Mouse (Mus musculus): ENCODE measurements around the gene Kctd2. TPM values are rescaled to one million over a fixed set of nuclear protein-coding genes. Genes with fewer than 3 reads are reported as not detected.
A peak's percentile ranks its signal among the peaks of the same experiment; 100 is the strongest.

Kctd2 gene
- polyA plus RNA-seq, 1 experiment from 2014 or later, result 9.5 TPM

DNA sequence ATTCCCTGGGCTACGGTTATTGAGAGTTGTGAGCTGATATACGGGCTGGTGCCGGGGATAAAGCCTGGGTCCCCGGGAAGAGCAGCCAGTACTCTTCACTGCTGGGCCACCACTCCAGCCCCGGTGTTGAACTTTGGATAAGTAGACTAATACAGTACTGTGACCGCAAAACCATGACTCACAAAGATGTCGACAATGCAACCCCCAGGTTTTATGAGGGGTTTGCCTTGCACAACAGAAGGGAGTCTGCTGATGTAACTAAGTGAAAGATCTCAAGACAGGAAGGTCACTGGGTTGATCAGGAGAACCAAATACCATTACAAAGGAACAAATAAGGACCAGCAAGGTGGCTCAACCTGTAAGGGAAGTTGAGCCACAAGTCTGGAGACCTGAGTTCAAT is 43.2 kb upstream of the Kctd2 start:
- no peak for ATAC-seq (ENCODE audit: insufficient number of reproducible peaks, insufficient read depth, low FRiP score, low read depth)
- no peak overlapping the region for H3K27ac ChIP-seq (ENCODE audit: low read length)
- H3K4me3 ChIP-seq (ENCODE audit: low read depth, low read length), result no peak overlapping the region
- no peak overlapping the region for H3K9ac ChIP-seq (replicated peaks; ENCODE audit: low read depth, low read length)
- no peak overlapping the region for H3K4me2 ChIP-seq (replicated peaks; ENCODE audit: low read depth, low read length)
- no peaks in the 10 kb centered on the region for H3K9me3 ChIP-seq (ENCODE audit: control insufficient read depth, low read depth, low read length)
- peaks cover 17% of the 10 kb centered on the region for H3K4me1 ChIP-seq (ENCODE audit: control insufficient read depth, insufficient read depth, low read length)
- H3K27me3 ChIP-seq (ENCODE audit: control insufficient read depth, insufficient read depth, low read length), result 0 out of 2 replicates have a peak, but pooled peaks cover 3% of the 10 kb centered on the region
- 66% methylated on average over 7 of the region's 7 CpGs for WGBS
- H3K36me3 ChIP-seq (ENCODE audit: control insufficient read depth, insufficient read depth, low read length), result no peaks in the 10 kb centered on the region

DNA sequence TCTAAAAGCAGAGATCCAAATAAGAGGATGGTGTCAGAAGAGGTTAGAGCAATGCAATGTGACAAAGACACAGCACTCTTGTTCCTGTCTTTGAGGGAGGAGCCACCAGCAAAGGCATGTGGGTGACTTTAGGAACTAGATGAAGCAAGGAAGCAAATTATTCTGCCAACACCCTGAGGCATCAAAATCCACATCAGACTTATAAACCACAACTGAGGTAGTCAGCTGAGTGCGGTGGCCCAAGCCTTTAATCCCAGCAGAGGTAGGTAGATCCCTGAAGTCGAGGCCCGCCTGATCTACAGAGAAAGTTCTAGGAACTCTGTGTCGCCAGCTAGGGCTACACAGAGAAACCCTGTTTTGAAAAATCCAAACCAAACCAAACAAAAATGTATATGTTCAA is 42.7 kb upstream of the Kctd2 start:
- H3K9me3 ChIP-seq (ENCODE audit: control insufficient read depth, low read depth, low read length), result no peaks in the 10 kb centered on the region
- no peak overlapping the region for H3K9ac ChIP-seq (replicated peaks; ENCODE audit: low read depth, low read length)
- H3K27me3 ChIP-seq (ENCODE audit: control insufficient read depth, insufficient read depth, low read length), result 0 out of 2 replicates have a peak, but pooled peaks cover 3% of the 10 kb centered on the region
- ATAC-seq (ENCODE audit: insufficient number of reproducible peaks, insufficient read depth, low FRiP score, low read depth), result no peak
- no peaks in the 10 kb centered on the region for H3K36me3 ChIP-seq (ENCODE audit: control insufficient read depth, insufficient read depth, low read length)
- H3K27ac ChIP-seq (ENCODE audit: low read length), result no peak overlapping the region
- H3K4me1 ChIP-seq (ENCODE audit: control insufficient read depth, insufficient read depth, low read length), result peaks cover 17% of the 10 kb centered on the region
- H3K4me3 ChIP-seq (ENCODE audit: low read depth, low read length), result no peak overlapping the region
- 85% methylated on average over 4 of the region's 4 CpGs for WGBS
- no peak overlapping the region for H3K4me2 ChIP-seq (replicated peaks; ENCODE audit: low read depth, low read length)

DNA sequence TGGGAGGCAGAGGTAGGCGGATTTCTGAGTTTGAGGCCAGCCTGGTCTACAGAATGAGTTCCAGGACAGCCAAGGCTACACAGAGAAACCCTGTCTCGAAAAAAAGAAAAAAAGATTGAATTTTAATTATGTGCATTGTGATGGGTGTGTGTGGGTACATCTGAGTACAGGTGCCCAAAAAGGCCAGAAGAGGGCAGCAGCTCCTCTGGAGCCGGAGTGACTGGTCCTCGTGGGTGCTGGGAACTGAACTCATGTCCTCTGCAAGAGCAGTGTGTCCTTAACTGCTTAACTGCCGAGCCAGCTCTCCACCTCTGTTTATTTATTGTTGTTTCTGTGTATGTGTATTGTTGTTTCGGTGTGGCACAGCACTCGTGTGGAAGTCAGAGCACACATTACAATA is 42.1 kb upstream of the Kctd2 start:
- H3K4me3 ChIP-seq (ENCODE audit: low read depth, low read length), result no peak overlapping the region
- H3K27me3 ChIP-seq (ENCODE audit: control insufficient read depth, insufficient read depth, low read length), result 0 out of 2 replicates have a peak, but pooled peaks cover 3% of the 10 kb centered on the region
- peaks cover 23% of the 10 kb centered on the region for H3K4me1 ChIP-seq (ENCODE audit: control insufficient read depth, insufficient read depth, low read length)
- no peak overlapping the region for H3K27ac ChIP-seq (ENCODE audit: low read length)
- ATAC-seq (ENCODE audit: insufficient number of reproducible peaks, insufficient read depth, low FRiP score, low read depth), result no peak
- H3K9me3 ChIP-seq (ENCODE audit: control insufficient read depth, low read depth, low read length), result no peaks in the 10 kb centered on the region
- no peaks in the 10 kb centered on the region for H3K36me3 ChIP-seq (ENCODE audit: control insufficient read depth, insufficient read depth, low read length)
- H3K4me2 ChIP-seq (replicated peaks; ENCODE audit: low read depth, low read length), result no peak overlapping the region
- WGBS, result 85% methylated on average over 7 of the region's 7 CpGs
- H3K9ac ChIP-seq (replicated peaks; ENCODE audit: low read depth, low read length), result no peak overlapping the region

DNA sequence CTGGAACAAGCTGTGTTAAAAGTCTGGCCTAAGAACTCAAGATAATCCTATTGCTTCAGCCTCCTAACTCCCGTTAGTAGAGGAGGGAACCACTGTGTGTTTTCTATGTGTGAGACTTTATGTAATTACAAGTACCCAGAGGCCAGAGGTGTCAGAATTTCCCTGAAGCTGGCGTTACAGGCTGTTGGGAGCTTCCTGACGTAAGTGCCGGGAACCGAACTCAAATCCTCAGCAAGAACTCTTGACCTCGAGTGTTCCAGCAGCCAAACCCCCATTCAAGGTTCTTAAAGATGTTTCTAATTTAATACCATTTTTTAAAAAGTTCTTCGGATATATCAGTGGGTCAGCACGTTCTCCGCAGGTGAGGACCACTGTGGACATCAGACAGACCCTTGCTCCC is 38.7 kb upstream of the Kctd2 start:
- no peak overlapping the region for H3K9ac ChIP-seq (replicated peaks; ENCODE audit: low read depth, low read length)
- peaks cover 35% of the 10 kb centered on the region for H3K4me1 ChIP-seq (ENCODE audit: control insufficient read depth, insufficient read depth, low read length)
- H3K4me2 ChIP-seq (replicated peaks; ENCODE audit: low read depth, low read length), result peak overlapping the region; percentile 91
- peak overlapping the region; percentile 79 for H3K4me3 ChIP-seq (ENCODE audit: low read depth, low read length)
- peak overlapping the region; percentile 41; the same call in 1 of the 2 replicates for H3K27ac ChIP-seq (ENCODE audit: low read length)
- ATAC-seq (ENCODE audit: insufficient number of reproducible peaks, insufficient read depth, low FRiP score, low read depth), result no peak
- no peaks in the 10 kb centered on the region for H3K9me3 ChIP-seq (ENCODE audit: control insufficient read depth, low read depth, low read length)
- no peaks in the 10 kb centered on the region for H3K36me3 ChIP-seq (ENCODE audit: control insufficient read depth, insufficient read depth, low read length)
- 12% methylated on average over 9 of the region's 9 CpGs for WGBS
- no peaks in the 10 kb centered on the region for H3K27me3 ChIP-seq (ENCODE audit: control insufficient read depth, insufficient read depth, low read length)

DNA sequence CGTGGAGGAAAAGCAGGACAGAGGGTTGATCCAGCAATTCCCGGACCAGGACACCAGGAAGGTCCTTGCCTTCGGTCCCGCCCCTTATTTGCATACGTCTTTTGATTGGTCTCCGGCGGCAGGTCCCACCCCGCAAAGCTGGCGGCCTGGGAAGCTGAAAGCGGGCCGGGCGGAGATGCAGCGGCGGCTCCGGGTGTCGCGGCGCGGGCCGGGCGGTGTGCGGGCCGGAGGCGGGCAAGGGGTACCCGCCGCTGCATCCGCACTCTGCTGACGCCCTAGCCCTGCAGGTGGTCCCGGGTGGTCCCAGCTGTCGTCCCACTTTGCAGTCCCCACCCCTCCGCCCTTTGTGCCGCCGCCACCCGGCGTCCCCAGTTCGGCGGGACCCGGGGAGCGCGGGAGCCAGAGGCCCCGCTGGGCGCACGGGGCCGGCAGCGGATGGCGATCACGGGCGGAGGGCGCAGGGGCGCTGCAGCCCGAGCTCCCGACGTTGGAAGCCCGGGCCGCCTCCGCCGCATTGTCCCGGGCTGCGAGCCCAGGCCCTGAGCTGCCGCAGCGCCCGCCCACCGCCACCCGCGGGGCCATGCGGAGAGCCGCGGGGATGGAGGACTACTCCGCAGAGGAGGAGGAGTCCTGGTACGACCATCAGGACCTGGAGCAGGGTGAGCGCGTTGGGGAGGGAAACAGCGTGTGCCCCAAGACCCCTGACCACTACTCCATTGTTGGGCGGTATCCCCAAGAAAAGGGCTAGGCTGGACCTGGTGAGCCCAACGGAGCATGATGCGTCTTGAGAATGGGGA is 38.0 kb upstream of the Kctd2 start, which contains the start of gene Cdr2l:
TSS of gene Cdr2l (plus strand) at position 174 of the 797 bp plus-strand sequence.
- WGBS, result under 1% methylated on average over 71 of the region's 76 CpGs
- Histone ChIP-seq H3K9me3 (ENCODE audit: control insufficient read depth, low read depth, low read length) (no peaks in the 10 kb centered on the region), H3K4me2 (replicated peaks; ENCODE audit: low read depth, low read length) (peak within 1 kb of the TSS; percentile 91), H3K9ac (replicated peaks; ENCODE audit: low read depth, low read length) (peak within 1 kb of the TSS; percentile 71), H3K36me3 (ENCODE audit: control insufficient read depth, insufficient read depth, low read length) (no peaks in the 10 kb centered on the region), H3K4me3 (ENCODE audit: low read depth, low read length) (peak within 1 kb of the TSS; percentile 79), H3K27ac (ENCODE audit: low read length) (peak within 1 kb of the TSS; percentile 80), H3K27me3 (ENCODE audit: control insufficient read depth, insufficient read depth, low read length) (no peaks in the 10 kb centered on the region), H3K4me1 (ENCODE audit: control insufficient read depth, insufficient read depth, low read length) (peaks cover 35% of the 10 kb centered on the region)
- ATAC-seq (ENCODE audit: insufficient number of reproducible peaks, insufficient read depth, low FRiP score, low read depth), result peak; percentile 92

DNA sequence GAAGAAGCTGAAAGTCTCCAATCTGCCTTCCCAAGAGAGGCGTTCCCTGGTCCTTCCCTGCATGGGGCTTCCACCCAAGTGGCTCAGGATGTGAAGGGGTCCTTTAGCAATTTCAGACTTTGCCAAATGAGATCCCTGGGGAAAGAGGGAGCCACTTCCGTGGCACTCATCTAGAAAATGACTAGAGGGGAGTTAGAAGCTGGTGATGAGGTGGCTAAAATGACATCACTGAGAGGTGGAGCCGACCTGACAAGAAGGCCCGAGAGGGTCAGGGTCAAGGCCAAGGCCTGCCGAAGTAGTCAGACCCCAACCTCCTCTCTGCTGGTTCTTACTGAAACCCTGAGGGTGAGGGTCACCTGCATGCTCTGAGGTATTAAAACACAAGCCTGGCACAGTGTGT is 37.0 kb upstream of the Kctd2 start:
- peaks cover 35% of the 10 kb centered on the region for H3K4me1 ChIP-seq (ENCODE audit: control insufficient read depth, insufficient read depth, low read length)
- H3K9ac ChIP-seq (replicated peaks; ENCODE audit: low read depth, low read length), result peak overlapping the region; percentile 71
- no peak overlapping the region for H3K27ac ChIP-seq (ENCODE audit: low read length)
- H3K4me2 ChIP-seq (replicated peaks; ENCODE audit: low read depth, low read length), result peak overlapping the region; percentile 91
- no peaks in the 10 kb centered on the region for H3K36me3 ChIP-seq (ENCODE audit: control insufficient read depth, insufficient read depth, low read length)
- no peak for ATAC-seq (ENCODE audit: insufficient number of reproducible peaks, insufficient read depth, low FRiP score, low read depth)
- no peaks in the 10 kb centered on the region for H3K9me3 ChIP-seq (ENCODE audit: control insufficient read depth, low read depth, low read length)
- H3K4me3 ChIP-seq (ENCODE audit: low read depth, low read length), result peak overlapping the region; percentile 79
- H3K27me3 ChIP-seq (ENCODE audit: control insufficient read depth, insufficient read depth, low read length), result no peaks in the 10 kb centered on the region
- 19% methylated on average over 5 of the region's 5 CpGs for WGBS

DNA sequence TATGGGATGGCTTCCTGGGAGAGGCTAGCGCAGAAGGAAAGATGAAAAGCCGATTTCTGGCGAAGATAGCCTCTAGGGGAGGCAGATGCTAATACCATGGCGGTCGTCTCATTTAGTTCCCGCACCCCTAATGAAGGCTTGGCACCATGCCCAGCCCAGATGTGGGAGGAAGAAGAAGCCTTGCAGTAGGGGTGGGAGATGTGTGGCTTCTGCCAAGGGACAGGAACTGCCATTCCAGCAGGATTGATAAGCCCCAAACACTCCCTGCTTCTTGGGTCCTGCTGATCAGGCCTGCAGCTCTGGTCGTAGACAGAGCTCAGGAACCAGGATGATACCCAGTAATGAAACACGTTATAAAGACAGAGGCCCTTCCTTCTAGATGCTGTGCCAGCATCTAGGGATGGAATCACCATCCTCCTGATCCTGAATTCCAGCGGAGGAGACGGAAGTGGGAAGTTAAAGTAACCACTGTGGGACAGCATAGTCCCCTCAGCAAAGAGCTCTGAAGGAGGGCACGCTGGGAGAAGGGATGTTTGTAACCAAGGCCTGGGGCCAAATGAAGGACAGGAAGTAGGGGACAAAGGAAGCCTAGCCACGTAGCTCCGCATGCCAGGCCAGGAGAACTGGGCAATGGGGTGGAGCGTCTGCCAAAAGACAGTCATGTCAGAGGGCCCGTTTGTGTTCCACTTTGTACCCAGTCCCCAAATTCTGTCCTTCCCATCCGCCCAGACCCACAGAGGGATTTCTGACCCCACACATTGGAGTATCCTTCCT is 36.0 kb upstream of the Kctd2 start:
- Histone ChIP-seq H3K36me3 (ENCODE audit: control insufficient read depth, insufficient read depth, low read length) (no peaks in the 10 kb centered on the region), H3K9me3 (ENCODE audit: control insufficient read depth, low read depth, low read length) (no peaks in the 10 kb centered on the region), H3K9ac (replicated peaks; ENCODE audit: low read depth, low read length) (no peak overlapping the region), H3K4me1 (ENCODE audit: control insufficient read depth, insufficient read depth, low read length) (peaks cover 35% of the 10 kb centered on the region), H3K4me2 (replicated peaks; ENCODE audit: low read depth, low read length) (peak overlapping the region; percentile 91; the same call in 1 of the 2 replicates), H3K27ac (ENCODE audit: low read length) (peak overlapping the region; percentile 10; the same call in 1 of the 2 replicates), H3K27me3 (ENCODE audit: control insufficient read depth, insufficient read depth, low read length) (no peaks in the 10 kb centered on the region), H3K4me3 (ENCODE audit: low read depth, low read length) (0 out of 2 replicates have a peak overlapping the region, but pooled peaks have one; percentile 79)
- 52% methylated on average over 16 of the region's 16 CpGs for WGBS
- no peak for ATAC-seq (ENCODE audit: insufficient number of reproducible peaks, insufficient read depth, low FRiP score, low read depth)

DNA sequence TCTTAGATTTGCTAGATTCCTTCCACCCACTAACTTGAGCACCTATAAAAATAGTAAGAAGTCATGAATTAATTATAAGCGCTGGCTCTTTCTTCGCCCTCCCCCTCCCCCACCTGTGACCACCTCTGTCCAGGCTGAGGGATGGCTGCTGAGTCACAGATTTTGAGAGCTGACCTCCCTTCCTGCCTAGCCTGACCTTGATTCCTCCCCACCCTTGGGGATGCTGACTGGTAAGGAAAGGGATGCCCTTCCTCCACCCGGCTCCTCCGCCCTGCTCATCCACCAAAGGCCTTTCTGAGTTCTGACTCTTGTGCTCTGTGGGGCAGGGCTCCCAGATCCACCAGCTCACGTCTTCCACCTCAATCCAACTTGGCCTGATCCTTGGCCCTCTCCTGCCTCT is 35.3 kb upstream of the Kctd2 start:
- Histone ChIP-seq H3K4me2 (replicated peaks; ENCODE audit: low read depth, low read length) (no peak overlapping the region), H3K9ac (replicated peaks; ENCODE audit: low read depth, low read length) (no peak overlapping the region), H3K27ac (ENCODE audit: low read length) (no peak overlapping the region), H3K4me1 (ENCODE audit: control insufficient read depth, insufficient read depth, low read length) (peaks cover 35% of the 10 kb centered on the region), H3K27me3 (ENCODE audit: control insufficient read depth, insufficient read depth, low read length) (no peaks in the 10 kb centered on the region), H3K36me3 (ENCODE audit: control insufficient read depth, insufficient read depth, low read length) (no peaks in the 10 kb centered on the region), H3K9me3 (ENCODE audit: control insufficient read depth, low read depth, low read length) (no peaks in the 10 kb centered on the region), H3K4me3 (ENCODE audit: low read depth, low read length) (no peak overlapping the region)
- 82% methylated on average over 5 of the region's 5 CpGs for WGBS
- no peak for ATAC-seq (ENCODE audit: insufficient number of reproducible peaks, insufficient read depth, low FRiP score, low read depth)

Measured in stomach, embryonic 14.5 days (tissue).